Mouse (Mus musculus) kidney, adult 2 months (tissue): ENCODE data around the gene Tmem132c. TPM values are rescaled to one million over a fixed set of nuclear protein-coding genes. Genes with fewer than 3 reads are reported as not detected.

ENCODE experiments used
- DNase-seq: peaks from one replicate; pipeline ENCODE4 v3.0.0; 2021
- H3K27ac ChIP-seq: fragments of 200-500 bp; 2 replicates; pipeline ENCODE4 v1.5.1; 2012; ENCODE audit warnings: low read depth, low read length, control low read depth, inconsistent platforms; ENCODE audit not compliant: insufficient read depth
- H3K27me3 ChIP-seq: fragments of 200-500 bp; replicated peaks from 2 replicates; pipeline ENCODE4 v1.6.1; 2012; ENCODE audit warnings: mild to moderate bottlenecking, moderate library complexity, low read length, inconsistent platforms; ENCODE audit not compliant: control insufficient read depth, insufficient read depth
- H3K36me3 ChIP-seq: fragments of 200-500 bp; 2 replicates; pipeline ENCODE4 v1.6.1; 2012; ENCODE audit warnings: mild to moderate bottlenecking, moderate library complexity, low read length, inconsistent platforms; ENCODE audit not compliant: control insufficient read depth, insufficient read depth
- H3K4me1 ChIP-seq: fragments of 200-500 bp; 2 replicates; pipeline ENCODE4 v1.6.1; 2011; ENCODE audit warnings: low read length; ENCODE audit not compliant: control insufficient read depth, insufficient read depth
- H3K4me3 ChIP-seq: fragments of 200-500 bp; 2 replicates; pipeline ENCODE4 v1.5.1; 2011; ENCODE audit warnings: mild to moderate bottlenecking, low read depth, low read length, control low read depth; ENCODE audit not compliant: insufficient read depth
- CTCF ChIP-seq: fragments of 200-500 bp; conservative IDR thresholded peaks from 2 replicates; pipeline ENCODE4 v1.5.1; 2011; ENCODE audit warnings: low read depth, mild to moderate bottlenecking, control low read depth, low read length, moderate library complexity, mixed read lengths; ENCODE audit not compliant: insufficient read depth, insufficient read length
- POLR2A ChIP-seq: fragments of 200-500 bp; IDR thresholded peaks from one replicate; pipeline ENCODE4 v1.6.1; 2011; ENCODE audit warnings: low read depth, low read length, control low read depth
- WGBS: fragments of 180-500 bp; shearing (Covaris S2); methylation state at CpG from one replicate; pipeline ENCODE4 v1.1.7; 2018; 5-methylcytosine and 5-hydroxymethylcytosine counted together
- polyA plus RNA-seq: library from polyadenylated mRNA; depleted of rRNA; stranded (reverse); fragments of >200 nt; gene quantifications from 2 replicates; pipeline ENCODE4 v1.2.3, GENCODE M21; 2012

Tmem132c gene
- polyA plus RNA-seq, 1 experiment: 0.17 TPM

- Histone ChIP-seq H3K27me3 (no peaks in the 10 kb centered on the region), H3K4me3 (no peak overlapping the region), H3K4me1 (no peaks in the 10 kb centered on the region), H3K36me3 (no peaks in the 10 kb centered on the region), H3K27ac (no peak overlapping the region)
- no peak for DNase-seq
- TF ChIP-seq POLR2A (no peak), CTCF (no peak)
- WGBS: 14% methylated on average over 6 of the region's 6 CpGs
Measured at GRCm38 (mm10) chr5:127282539-127283123, 41.0 kb downstream of the Tmem132c start.

DNA sequence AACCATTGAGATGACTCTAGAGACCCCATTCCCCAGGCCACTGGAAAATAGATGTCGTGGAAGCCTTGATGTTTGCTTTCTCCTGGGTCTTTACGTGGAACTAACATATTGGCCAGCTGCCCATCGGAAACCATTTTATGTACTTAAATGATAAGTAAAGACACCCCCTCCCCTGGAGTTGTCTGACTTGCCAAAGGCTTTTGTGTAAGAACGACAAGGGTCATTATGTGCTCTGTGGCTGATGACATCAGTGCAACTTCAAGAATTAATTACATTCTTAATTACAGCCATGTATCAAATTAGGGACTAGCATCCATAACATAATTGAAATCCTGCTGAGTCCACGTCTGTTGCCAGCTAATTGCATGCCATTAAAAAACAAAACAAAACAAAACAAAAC lies 45.3 kb downstream of the Tmem132c start:
- 70% methylated on average over 5 of the region's 5 CpGs for WGBS
- Histone ChIP-seq H3K36me3 (no peaks in the 10 kb centered on the region), H3K27ac (no peak overlapping the region), H3K4me3 (no peak overlapping the region), H3K27me3 (no peaks in the 10 kb centered on the region), H3K4me1 (no peaks in the 10 kb centered on the region)
- TF ChIP-seq CTCF (no peak), POLR2A (no peak)
- no peak for DNase-seq

- no peaks in the 10 kb centered on the region for H3K4me1 ChIP-seq
Measured at GRCm38 (mm10) chr5:127289659-127290058, 48.1 kb downstream of the Tmem132c start.

GRCm38 (mm10) chr5:127290461-127291250 lies 49.0 kb downstream of the Tmem132c start:
- DNase-seq: no peak
- Histone ChIP-seq H3K27ac (no peak overlapping the region), H3K4me1 (no peaks in the 10 kb centered on the region), H3K36me3 (no peaks in the 10 kb centered on the region), H3K27me3 (no peaks in the 10 kb centered on the region), H3K4me3 (no peak overlapping the region)
- TF ChIP-seq CTCF: no peak
- no peak for TF ChIP-seq POLR2A
- 47% methylated on average over 17 of the region's 17 CpGs for WGBS

More at GRCm38 (mm10) chr5:127289659-127290058, 48.1 kb downstream of the Tmem132c start:
- H3K36me3 ChIP-seq: no peaks in the 10 kb centered on the region
- 93% methylated on average over 8 of the region's 8 CpGs for WGBS
- TF ChIP-seq CTCF: no peak
- no peak for TF ChIP-seq POLR2A
- no peak overlapping the region for H3K27ac ChIP-seq
- no peak overlapping the region for H3K4me3 ChIP-seq
- no peaks in the 10 kb centered on the region for H3K27me3 ChIP-seq
- no peak for DNase-seq

GRCm38 (mm10) chr5:127291581-127291980 lies 50.0 kb downstream of the Tmem132c start:
- TF ChIP-seq CTCF (no peak), POLR2A (no peak)

GRCm38 (mm10) chr5:127293698-127294097 lies 52.1 kb downstream of the Tmem132c start:
- no peak overlapping the region for H3K4me3 ChIP-seq
- TF ChIP-seq POLR2A (no peak), CTCF (no peak)
- DNase-seq: no peak

More at GRCm38 (mm10) chr5:127291581-127291980, 50.0 kb downstream of the Tmem132c start:
- DNase-seq: no peak
- H3K4me1 ChIP-seq: no peaks in the 10 kb centered on the region
- H3K4me3 ChIP-seq: no peak overlapping the region
- H3K27ac ChIP-seq: no peak overlapping the region
- no peaks in the 10 kb centered on the region for H3K36me3 ChIP-seq
- no peaks in the 10 kb centered on the region for H3K27me3 ChIP-seq
- WGBS: 60% methylated on average over 7 of the region's 7 CpGs

GRCm38 (mm10) chr5:127297461-127297860 lies 55.9 kb downstream of the Tmem132c start:
- H3K27ac ChIP-seq: no peak overlapping the region
- TF ChIP-seq POLR2A (no peak), CTCF (no peak)
- no peak for DNase-seq
- no peaks in the 10 kb centered on the region for H3K27me3 ChIP-seq
- H3K4me1 ChIP-seq: no peaks in the 10 kb centered on the region
- 67% methylated on average over 5 of the region's 5 CpGs for WGBS
- no peaks in the 10 kb centered on the region for H3K36me3 ChIP-seq
- no peak overlapping the region for H3K4me3 ChIP-seq

More at GRCm38 (mm10) chr5:127293698-127294097, 52.1 kb downstream of the Tmem132c start:
- 58% methylated on average over 3 of the region's 3 CpGs for WGBS
- Histone ChIP-seq H3K4me1 (no peaks in the 10 kb centered on the region), H3K27ac (no peak overlapping the region), H3K36me3 (no peaks in the 10 kb centered on the region), H3K27me3 (no peaks in the 10 kb centered on the region)
